Mouse (Mus musculus) forebrain, embryonic 13.5 days (tissue): ENCODE data around the gene Serpina3f. TPM values are rescaled to one million over a fixed set of nuclear protein-coding genes. Genes with fewer than 3 reads are reported as not detected.
"Not testable (repeated sequence)": the region's sequence is repeated elsewhere in the genome, so short reads cannot be mapped to it uniquely, and the experiment has no call there.

Source experiments
- ATAC-seq: fragments of 200-750 bp; cut with Nextera tagmentation; 2 replicates; pipeline ENCODE4 v1.8.0; 2017
- H3K27ac ChIP-seq: fragments of 300-500 bp; sonication (generic); 2 replicates; pipeline ENCODE4 v1.5.1; 2015; ENCODE audit warnings: inconsistent platforms, mild to moderate bottlenecking, moderate library complexity
- H3K27me3 ChIP-seq: fragments of 300-500 bp; sonication (generic); 2 replicates; pipeline ENCODE4 v1.6.1; 2015; ENCODE audit warnings: mild to moderate bottlenecking, inconsistent platforms
- H3K36me3 ChIP-seq: fragments of 300-500 bp; sonication (generic); 2 replicates; pipeline ENCODE4 v1.6.1; 2015; ENCODE audit warnings: mild to moderate bottlenecking, inconsistent platforms; ENCODE audit not compliant: poor library complexity, severe bottlenecking
- H3K4me1 ChIP-seq: fragments of 300-500 bp; sonication (generic); 2 replicates; pipeline ENCODE4 v1.6.1; 2015; ENCODE audit warnings: inconsistent platforms
- H3K4me2 ChIP-seq: fragments of 300-500 bp; sonication (generic); 2 replicates; pipeline ENCODE4 v1.6.1; 2015; ENCODE audit warnings: inconsistent platforms, mild to moderate bottlenecking, moderate library complexity
- H3K4me3 ChIP-seq: fragments of 300-500 bp; sonication (generic); 2 replicates; pipeline ENCODE4 v1.5.1; 2015; ENCODE audit warnings: mild to moderate bottlenecking, inconsistent platforms
- H3K9ac ChIP-seq: fragments of 300-500 bp; sonication (generic); 2 replicates; pipeline ENCODE4 v1.6.1; 2015; ENCODE audit warnings: mild to moderate bottlenecking, inconsistent platforms
- H3K9me3 ChIP-seq: fragments of 300-500 bp; sonication (generic); replicated peaks from 2 replicates; pipeline ENCODE4 v1.6.1; 2016; ENCODE audit warnings: inconsistent platforms
- WGBS: fragments of 180-500 bp; shearing (Covaris S2); methylation state at CpG from one replicate; pipeline ENCODE4 v1.1.7; 2015; 5-methylcytosine and 5-hydroxymethylcytosine counted together
- polyA plus RNA-seq: library from polyadenylated mRNA; unstranded; fragments of >200 nt; fragmentation: Nextera tagmentation; extraction: Ambion mirVana; gene quantifications from 2 replicates; pipeline ENCODE4 v1.2.1, GENCODE M21; 2015

The Serpina3f gene
- polyA plus RNA-seq, 1 experiment from 2014 or later: 0.19 TPM

DNA sequence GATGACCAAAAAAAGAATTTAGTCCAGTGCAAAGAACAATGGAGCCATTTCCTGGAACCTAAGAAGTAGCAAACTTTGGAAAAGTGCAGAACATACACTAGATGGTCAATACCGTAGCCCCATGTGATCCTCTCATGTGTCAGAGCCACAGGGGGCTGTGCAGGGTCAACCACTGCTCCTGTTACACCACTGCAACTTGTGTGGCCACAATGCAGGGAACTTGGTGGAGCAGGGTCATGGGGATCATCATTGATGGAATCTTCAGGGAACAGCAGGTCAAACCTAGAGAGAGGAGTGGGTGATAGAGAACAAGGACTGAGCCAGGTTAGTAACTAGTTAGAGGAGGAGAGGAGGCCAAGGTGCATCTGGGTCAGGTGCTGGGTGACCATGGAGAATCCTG is 7.3 kb downstream of the Serpina3f start:
- Histone ChIP-seq H3K4me1 (no peaks in the 10 kb centered on the region), H3K4me2 (no peak overlapping the region), H3K27ac (no peak overlapping the region), H3K4me3 (no peak overlapping the region), H3K9me3 (no peaks in the 10 kb centered on the region), H3K36me3 (no peaks in the 10 kb centered on the region), H3K27me3 (no peaks in the 10 kb centered on the region), H3K9ac (no peak overlapping the region)
- ATAC-seq: no peak
- whole genome bisulfite sequencing: 78% methylated on average over 1 of the region's 1 CpGs

DNA sequence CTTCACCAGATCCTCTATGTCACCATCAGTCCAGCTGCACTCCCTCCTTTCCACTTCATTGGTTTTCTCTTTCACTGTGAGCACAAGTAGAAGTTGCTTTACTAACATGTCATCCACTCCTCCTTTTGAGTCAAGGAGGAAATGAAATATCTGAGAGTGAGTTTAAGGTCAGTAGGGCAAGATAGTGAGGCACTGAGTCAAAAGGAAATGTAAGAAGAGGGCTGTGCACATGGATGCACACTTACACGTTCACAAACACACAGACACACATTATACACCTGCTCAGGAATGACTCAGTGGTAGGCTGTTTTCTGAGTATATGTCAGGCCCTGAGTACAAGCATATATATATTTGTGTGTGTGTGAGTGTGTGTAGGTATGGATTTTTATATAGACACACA is 9.3 kb downstream of the Serpina3f start:
- WGBS: 75% methylated on average over 1 of the region's 1 CpGs
- no peaks in the 10 kb centered on the region for H3K27me3 ChIP-seq
- H3K9ac ChIP-seq: no peak overlapping the region
- no peak overlapping the region for H3K27ac ChIP-seq
- H3K4me1 ChIP-seq: no peaks in the 10 kb centered on the region
- no peak for ATAC-seq
- no peak overlapping the region for H3K4me3 ChIP-seq
- H3K36me3 ChIP-seq: no peaks in the 10 kb centered on the region
- no peak overlapping the region for H3K4me2 ChIP-seq
- H3K9me3 ChIP-seq: no peaks in the 10 kb centered on the region

DNA sequence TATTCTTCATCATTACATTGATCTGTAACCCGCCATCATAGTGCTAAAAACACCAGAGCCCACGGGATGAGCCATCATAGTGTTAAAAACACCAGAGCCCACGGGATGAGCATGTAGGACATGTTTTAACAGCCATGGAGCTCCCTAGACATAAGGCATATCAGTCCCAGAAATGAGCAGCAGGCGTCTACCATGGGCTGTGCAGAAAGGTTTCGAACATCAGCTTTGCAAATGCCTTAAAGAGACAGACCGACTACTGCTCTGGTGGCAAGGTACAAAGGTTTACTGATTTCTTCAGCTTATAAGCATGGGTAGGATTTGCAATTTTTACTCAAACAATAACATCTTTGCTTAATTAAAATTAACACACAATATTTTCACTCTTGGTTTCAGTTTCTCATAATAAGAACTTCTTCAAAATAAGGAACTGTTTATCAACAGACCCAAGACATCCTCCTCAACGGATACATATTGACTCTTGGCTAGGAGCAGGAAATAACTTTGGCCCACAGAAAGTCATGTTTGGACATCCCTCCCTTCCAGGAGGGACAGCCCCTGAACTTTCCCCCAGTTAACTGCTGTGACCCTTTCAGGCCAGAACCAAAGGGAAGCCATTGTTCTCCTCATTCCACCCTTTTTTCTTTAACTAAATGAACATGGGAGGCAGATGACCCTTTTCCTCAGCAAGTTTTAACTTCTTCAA is 10.4 kb downstream of the Serpina3f start:
- H3K4me3 ChIP-seq: no peak overlapping the region
- H3K4me1 ChIP-seq: no peaks in the 10 kb centered on the region
- H3K27me3 ChIP-seq: no peaks in the 10 kb centered on the region
- no peaks in the 10 kb centered on the region for H3K36me3 ChIP-seq
- H3K27ac ChIP-seq: no peak overlapping the region
- H3K9ac ChIP-seq: no peak overlapping the region
- no peak overlapping the region for H3K4me2 ChIP-seq
- no peak for ATAC-seq
- H3K9me3 ChIP-seq: no peaks in the 10 kb centered on the region
- WGBS: 80% methylated on average over 7 of the region's 7 CpGs

DNA sequence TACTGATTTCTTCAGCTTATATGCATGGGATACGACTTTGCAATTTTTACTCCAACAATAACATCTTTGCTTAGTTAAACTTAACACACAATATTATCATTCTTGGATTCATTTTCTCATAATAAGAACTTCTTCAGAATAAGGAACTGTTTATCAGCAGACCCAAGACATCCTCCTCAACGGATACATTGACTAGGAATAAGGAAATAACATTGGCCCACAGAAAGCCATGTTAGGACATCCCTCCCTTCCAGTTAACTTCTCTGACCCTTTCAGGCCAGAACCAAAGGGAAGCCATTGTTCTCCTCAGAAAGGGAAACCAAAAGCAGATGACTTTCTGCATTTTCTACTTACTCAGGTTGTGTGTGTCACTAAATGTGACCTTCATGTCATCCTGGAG is 16.4 kb downstream of the Serpina3f start:
- ATAC-seq: no peak
- Histone ChIP-seq H3K4me1 (no peaks in the 10 kb centered on the region), H3K9me3 (no peaks in the 10 kb centered on the region), H3K27ac (no peak overlapping the region), H3K9ac (no peak overlapping the region), H3K4me3 (no peak overlapping the region), H3K27me3 (no peaks in the 10 kb centered on the region), H3K4me2 (no peak overlapping the region), H3K36me3 (no peaks in the 10 kb centered on the region)
- 75% methylated on average over 2 of the region's 2 CpGs for WGBS

DNA sequence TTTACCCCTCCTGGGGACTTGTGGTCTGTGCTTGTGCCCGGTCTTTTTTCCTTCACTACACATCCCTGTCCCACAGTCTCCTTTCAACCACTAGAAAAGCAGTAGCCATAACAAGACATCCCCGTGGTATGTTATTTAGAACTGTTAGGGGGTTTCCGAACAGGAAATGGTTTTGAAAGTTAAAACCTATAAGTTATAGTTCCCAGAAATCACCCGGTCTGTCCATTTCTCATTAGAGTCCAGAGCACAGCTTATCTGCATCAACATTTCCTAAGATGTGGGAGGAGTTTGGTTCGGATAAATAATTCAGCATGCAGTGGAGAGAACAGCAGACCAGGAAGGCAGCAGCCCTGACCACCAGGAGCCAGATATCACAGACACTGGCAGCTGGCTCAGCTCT is 21.6 kb downstream of the Serpina3f start, which contains the start of gene Serpina3g:
TSS of gene Serpina3g (plus strand) at position 331 of the 400 bp plus-strand sequence.
- H3K4me3 ChIP-seq: no peak within 1 kb of the TSS
- no peaks in the 10 kb centered on the region for H3K27me3 ChIP-seq
- no peak within 1 kb of the TSS for H3K27ac ChIP-seq
- H3K36me3 ChIP-seq: no peaks in the 10 kb centered on the region
- no peak within 1 kb of the TSS for H3K4me2 ChIP-seq
- ATAC-seq: no peak
- H3K9ac ChIP-seq: no peak within 1 kb of the TSS
- H3K9me3 ChIP-seq: no peaks in the 10 kb centered on the region
- no peaks in the 10 kb centered on the region for H3K4me1 ChIP-seq
- 78% methylated on average over 5 of the region's 5 CpGs for WGBS

DNA sequence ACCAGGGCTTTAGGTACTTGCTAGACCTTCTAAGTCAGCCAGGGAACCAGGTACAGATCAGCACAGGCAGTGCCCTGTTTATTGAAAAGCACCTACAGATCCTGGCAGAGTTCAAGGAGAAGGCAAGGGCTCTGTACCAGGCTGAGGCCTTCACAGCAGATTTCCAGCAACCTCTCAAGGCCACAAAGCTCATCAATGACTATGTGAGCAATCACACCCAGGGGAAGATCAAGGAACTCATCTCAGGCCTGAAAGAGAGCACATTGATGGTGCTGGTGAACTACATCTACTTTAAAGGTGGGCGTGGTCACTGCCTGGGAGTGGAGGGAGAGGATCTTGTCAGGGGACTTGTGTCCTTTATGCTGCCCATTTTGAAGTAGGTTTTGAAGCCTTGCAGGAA is 23.7 kb downstream of the Serpina3f start:
- 82% methylated on average over 1 of the region's 1 CpGs for WGBS
- H3K27ac ChIP-seq, H3K9ac ChIP-seq, H3K9me3 ChIP-seq, H3K36me3 ChIP-seq, H3K4me1 ChIP-seq, H3K4me2 ChIP-seq, H3K27me3 ChIP-seq, H3K4me3 ChIP-seq, ATAC-seq: not testable (repeated sequence)

DNA sequence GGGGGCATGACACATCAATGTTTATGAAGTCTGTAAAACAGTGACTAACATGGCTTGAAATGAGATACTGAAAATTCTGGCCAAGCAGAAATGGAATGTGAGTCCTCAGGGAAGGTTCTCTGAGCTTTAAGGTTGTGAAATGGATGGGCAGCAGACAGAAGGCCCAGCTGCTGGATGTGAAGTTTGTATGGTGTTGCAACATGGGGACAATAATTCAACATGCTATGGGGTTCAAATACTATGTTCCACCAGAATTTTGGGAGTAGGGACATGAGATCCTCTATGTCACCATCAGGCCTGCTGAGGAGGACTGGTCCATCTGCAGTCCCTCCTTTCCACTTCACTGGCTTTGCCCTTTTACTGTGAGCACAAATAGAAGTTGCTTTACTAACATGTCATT is 29.0 kb downstream of the Serpina3f start:
- Histone ChIP-seq H3K9me3 (no peaks in the 10 kb centered on the region), H3K27me3 (no peaks in the 10 kb centered on the region), H3K4me1 (no peaks in the 10 kb centered on the region), H3K9ac (no peak overlapping the region), H3K4me3 (no peak overlapping the region), H3K27ac (no peak overlapping the region), H3K36me3 (no peaks in the 10 kb centered on the region), H3K4me2 (no peak overlapping the region)
- ATAC-seq: no peak

DNA sequence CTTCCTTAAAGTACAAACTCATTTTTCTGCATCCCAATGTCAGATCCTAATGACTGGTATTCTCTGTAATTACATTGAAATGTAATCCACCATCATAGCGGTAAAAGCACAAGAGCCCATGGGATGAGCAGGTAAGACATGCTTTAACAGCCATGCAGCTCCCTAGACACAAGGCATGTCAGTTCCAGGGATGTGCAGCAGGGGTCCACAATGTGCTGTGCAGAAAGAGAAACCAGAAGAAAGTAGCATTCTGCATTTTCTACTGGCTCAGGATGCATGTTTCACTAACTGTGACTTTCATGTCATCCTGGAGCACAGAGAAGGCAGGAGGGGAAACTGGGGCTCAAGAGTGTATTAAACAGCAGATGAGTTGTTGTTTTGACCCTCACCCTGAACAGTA is 30.7 kb downstream of the Serpina3f start:
- Histone ChIP-seq H3K9me3 (no peaks in the 10 kb centered on the region), H3K4me2 (no peak overlapping the region), H3K4me1 (no peaks in the 10 kb centered on the region), H3K36me3 (no peaks in the 10 kb centered on the region), H3K27ac (no peak overlapping the region), H3K4me3 (no peak overlapping the region), H3K9ac (no peak overlapping the region), H3K27me3 (no peaks in the 10 kb centered on the region)
- 0 out of 2 replicates have a peak, but pooled peaks have one; percentile 30 for ATAC-seq
- WGBS: 71% methylated on average over 1 of the region's 1 CpGs

DNA sequence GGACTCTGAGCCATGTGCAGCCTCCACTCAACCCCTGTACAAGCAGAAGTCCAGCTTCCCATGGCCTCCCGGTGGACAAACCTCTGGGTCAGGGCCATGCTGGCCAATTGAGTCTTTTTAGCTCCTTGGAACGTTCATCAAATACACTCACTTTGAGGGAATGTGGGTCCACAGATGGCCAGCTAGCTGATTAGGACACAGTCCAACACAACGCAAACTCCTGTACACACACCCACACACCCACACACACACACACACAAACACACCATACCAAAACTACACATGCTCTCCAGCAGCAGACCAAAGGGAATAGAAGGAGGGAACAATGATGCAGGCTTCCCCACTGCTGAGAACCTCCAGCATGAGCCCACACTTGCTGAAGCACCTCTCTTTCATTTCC is 31.3 kb downstream of the Serpina3f start:
- ATAC-seq: no peak
- Histone ChIP-seq H3K9ac (no peak overlapping the region), H3K27ac (no peak overlapping the region), H3K4me1 (no peaks in the 10 kb centered on the region), H3K9me3 (no peaks in the 10 kb centered on the region), H3K4me2 (no peak overlapping the region), H3K36me3 (no peaks in the 10 kb centered on the region), H3K27me3 (no peaks in the 10 kb centered on the region), H3K4me3 (no peak overlapping the region)
- 82% methylated on average over 3 of the region's 3 CpGs for WGBS

DNA sequence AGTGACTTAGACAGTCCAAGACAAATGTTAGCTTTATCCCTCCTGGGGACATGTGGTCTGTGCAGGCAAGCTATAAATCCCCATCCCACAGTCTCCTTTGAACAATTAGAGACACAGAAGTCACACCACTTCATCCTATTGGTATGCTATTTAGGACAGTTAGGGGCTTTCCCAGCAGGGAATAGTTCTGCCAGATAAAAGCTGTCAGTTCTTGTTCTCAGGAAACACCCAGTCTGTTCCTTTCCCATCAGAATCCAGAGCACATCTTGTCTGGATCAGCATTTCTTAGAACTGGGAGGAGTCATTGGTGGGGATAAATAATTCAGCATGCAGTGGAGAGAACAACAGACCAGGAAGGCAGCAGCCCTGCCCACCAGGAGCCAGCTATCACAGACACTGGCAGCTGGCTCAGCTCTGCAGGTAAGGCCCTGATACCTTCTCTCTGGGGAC is 33.2 kb downstream of the Serpina3f start:
- 0 out of 2 replicates have a peak, but pooled peaks have one; percentile 27 for ATAC-seq
- no peak overlapping the region for H3K4me3 ChIP-seq
- no peak overlapping the region for H3K27ac ChIP-seq

DNA sequence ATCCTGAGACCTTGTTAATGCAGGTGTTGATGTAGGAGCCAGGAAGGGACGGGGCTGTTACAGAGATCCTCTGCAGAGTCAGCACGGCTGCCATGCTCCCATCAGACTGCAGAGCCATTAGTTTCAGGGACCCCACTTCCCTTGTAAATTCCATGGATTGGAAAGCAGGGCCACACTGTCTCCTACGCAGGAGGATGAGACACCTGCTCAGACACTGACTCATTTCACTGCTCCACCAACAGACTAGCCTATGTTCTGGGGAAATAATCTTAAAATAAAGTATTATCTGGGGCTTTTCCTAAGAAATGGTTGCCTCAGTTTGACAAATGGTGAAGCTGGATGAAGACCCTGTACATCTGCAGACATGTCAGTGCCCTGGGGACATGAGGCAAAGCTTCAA is 33.9 kb downstream of the Serpina3f start:
- no peak overlapping the region for H3K9ac ChIP-seq
- no peak overlapping the region for H3K27ac ChIP-seq
- no peaks in the 10 kb centered on the region for H3K27me3 ChIP-seq
- 80% methylated on average over 3 of the region's 3 CpGs for WGBS
- no peak overlapping the region for H3K4me3 ChIP-seq
- no peak overlapping the region for H3K4me2 ChIP-seq
- H3K9me3 ChIP-seq: no peaks in the 10 kb centered on the region
- H3K4me1 ChIP-seq: no peaks in the 10 kb centered on the region
- H3K36me3 ChIP-seq: no peaks in the 10 kb centered on the region
- ATAC-seq: no peak

More for the DNA sequence above, 33.2 kb downstream of the Serpina3f start:
- H3K4me1 ChIP-seq: no peaks in the 10 kb centered on the region
- H3K27me3 ChIP-seq: no peaks in the 10 kb centered on the region
- no peaks in the 10 kb centered on the region for H3K36me3 ChIP-seq
- H3K9me3 ChIP-seq: no peaks in the 10 kb centered on the region
- H3K4me2 ChIP-seq: no peak overlapping the region
- no peak overlapping the region for H3K9ac ChIP-seq

DNA sequence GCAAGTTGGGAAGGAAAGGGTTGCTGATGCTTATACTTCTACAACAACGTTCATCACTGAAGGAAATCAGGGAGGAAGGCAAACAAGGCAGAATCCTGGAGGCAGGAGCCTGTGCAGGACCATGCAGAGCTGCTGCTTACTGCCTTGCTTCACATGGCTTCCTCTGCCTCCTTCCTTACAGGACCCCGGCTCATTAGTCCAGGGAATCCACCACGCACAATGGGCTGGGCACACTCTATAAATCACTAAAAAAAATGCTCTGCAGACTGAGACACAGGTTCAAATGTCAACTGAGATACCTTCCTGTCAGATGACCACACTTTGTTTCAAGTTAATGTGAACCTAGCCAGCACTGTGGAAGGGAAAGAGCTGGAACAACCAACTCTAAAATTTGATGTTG is 46.7 kb downstream of the Serpina3f start:
- Histone ChIP-seq H3K27ac (no peak overlapping the region), H3K36me3 (no peaks in the 10 kb centered on the region), H3K4me3 (no peak overlapping the region), H3K9me3 (no peaks in the 10 kb centered on the region), H3K4me2 (no peak overlapping the region), H3K4me1 (no peaks in the 10 kb centered on the region), H3K27me3 (no peaks in the 10 kb centered on the region), H3K9ac (no peak overlapping the region)
- no peak for ATAC-seq
- WGBS: 56% methylated on average over 3 of the region's 3 CpGs

DNA sequence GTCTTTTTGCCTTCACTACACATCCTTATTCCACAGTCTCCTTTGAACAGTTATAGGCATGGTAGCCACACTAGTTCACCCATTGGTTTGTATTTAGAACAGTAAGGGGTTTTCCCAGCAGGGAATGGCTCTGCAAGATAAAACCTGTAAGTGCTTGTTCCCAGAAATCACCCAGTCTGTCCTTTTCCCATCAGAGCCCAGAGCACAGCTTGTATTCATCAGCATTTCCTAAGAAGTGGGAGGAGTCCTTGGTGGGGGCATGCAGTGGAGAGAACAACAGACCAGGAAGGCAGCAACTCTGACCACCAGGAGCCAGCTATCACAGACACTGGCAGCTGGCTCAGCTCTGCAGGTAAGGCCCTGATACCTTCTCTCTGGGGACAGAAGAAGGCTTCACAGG is 48.5 kb downstream of the Serpina3f start, which contains the start of gene Serpina3i:
TSS of gene Serpina3i (plus strand) at position 260 of the 400 bp plus-strand sequence.
- H3K27me3 ChIP-seq: no peaks in the 10 kb centered on the region
- no peak within 1 kb of the TSS for H3K4me2 ChIP-seq
- H3K27ac ChIP-seq: no peak within 1 kb of the TSS
- no peaks in the 10 kb centered on the region for H3K4me1 ChIP-seq
- H3K36me3 ChIP-seq: no peaks in the 10 kb centered on the region
- H3K4me3 ChIP-seq: no peak within 1 kb of the TSS
- ATAC-seq: no peak
- H3K9ac ChIP-seq: no peak within 1 kb of the TSS
- no peaks in the 10 kb centered on the region for H3K9me3 ChIP-seq
